20 mouse cellular contexts compared by ENCODE assay signal in the genomic region with DNA sequence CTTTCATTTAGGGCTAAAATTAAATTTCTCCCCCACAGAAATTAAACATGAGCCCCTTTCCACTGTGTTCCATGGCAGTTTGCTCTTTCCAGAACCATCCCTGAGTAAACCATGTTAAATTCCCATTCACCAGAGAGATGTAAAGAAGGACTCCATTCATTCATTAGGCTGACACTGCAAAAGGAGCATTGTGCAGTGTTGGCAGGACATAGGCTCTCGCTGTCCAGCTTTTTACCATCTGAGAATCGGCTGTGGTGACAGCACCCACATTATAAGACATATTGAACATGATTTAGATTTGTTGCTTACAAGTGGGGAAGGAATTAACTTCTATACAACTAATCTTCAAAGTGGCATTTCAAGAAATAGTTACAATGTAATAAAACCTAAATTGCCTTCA.
"Had no signal": no experiment of that assay in that cellular context is flagged by ENCODE, and none has a peak within 500 bp of the region (broad histone marks: within the 10 kb centered on the region; RNA-seq: fewer than 3 reads in every experiment).

No protein-coding gene starts in this region.

- H3K4me2 ChIP-seq: limb, embryonic 13.5 days; liver, embryonic 12.5 days; liver, embryonic 15.5 days; lung, embryonic 15.5 days; midbrain, embryonic 11.5 days had no signal

- DNase-seq: kidney, adult 9 months; kidney, postnatal 14 days; kidney, postnatal 4 days; liver; lung, adult 18-20 months; lung, postnatal 10 days; lung, postnatal 4 days; midbrain, embryonic 14.5 days; retina, postnatal 1 day; right cerebral cortex, postnatal 25 days; spleen, adult 18-20 months; thymus, adult 18-20 months; thymus, postnatal 36 days had no signal

- H3K9ac ChIP-seq: limb, embryonic 13.5 days; liver, embryonic 12.5 days; liver, embryonic 15.5 days; lung, embryonic 15.5 days had no signal

- H3K4me3 ChIP-seq: limb, embryonic 10.5 days; limb, embryonic 13.5 days; liver, embryonic 12.5 days; liver, embryonic 15.5 days; lung, embryonic 15.5 days; myocyte had no signal

- H3K9me3 ChIP-seq: limb, embryonic 10.5 days; limb, embryonic 13.5 days; liver, embryonic 12.5 days; liver, embryonic 15.5 days; lung, embryonic 15.5 days had no signal

- ATAC-seq: liver, embryonic 12.5 days had no signal

- H3K27ac ChIP-seq: limb, embryonic 10.5 days; limb, embryonic 13.5 days; liver, embryonic 12.5 days; liver, embryonic 15.5 days; lung, embryonic 15.5 days had no signal

- H3K4me1 ChIP-seq: limb, embryonic 10.5 days; liver, embryonic 12.5 days; lung, embryonic 15.5 days had no signal

- H3K27me3 ChIP-seq: limb, embryonic 13.5 days; liver, embryonic 12.5 days; liver, embryonic 15.5 days; lung, embryonic 15.5 days had no signal
